Mouse (Mus musculus) hindbrain, embryonic 15.5 days (tissue): ENCODE results near the gene Gm15557. TPM values are rescaled to one million over a fixed set of nuclear protein-coding genes. Genes with fewer than 3 reads are reported as not detected.

Experiments used
- ATAC-seq: fragments of 200-750 bp; cut with Nextera tagmentation; 2 replicates; pipeline ENCODE4 v1.8.0; 2017; ENCODE audit warnings: low read depth, moderate number of reproducible peaks, moderate TSS enrichment; ENCODE audit not compliant: low FRiP score
- H3K27ac ChIP-seq: fragments of 300-500 bp; sonication (generic); replicated peaks from 2 replicates; pipeline ENCODE4 v1.5.1; 2015; ENCODE audit warnings: mild to moderate bottlenecking, inconsistent platforms
- H3K27me3 ChIP-seq: fragments of 300-500 bp; sonication (generic); 2 replicates; pipeline ENCODE4 v1.6.1; 2015; ENCODE audit warnings: control low read depth, inconsistent platforms
- H3K36me3 ChIP-seq: fragments of 300-500 bp; sonication (generic); 2 replicates; pipeline ENCODE4 v1.6.1; 2015; ENCODE audit warnings: control low read depth, inconsistent platforms
- H3K4me1 ChIP-seq: fragments of 300-500 bp; sonication (generic); replicated peaks from 2 replicates; pipeline ENCODE4 v1.6.1; 2015; ENCODE audit warnings: control low read depth, inconsistent platforms
- H3K4me2 ChIP-seq: fragments of 300-500 bp; sonication (generic); 2 replicates; pipeline ENCODE4 v1.6.1; 2015; ENCODE audit warnings: moderate library complexity, mild to moderate bottlenecking, inconsistent platforms
- H3K4me3 ChIP-seq: fragments of 300-500 bp; sonication (generic); 2 replicates; pipeline ENCODE4 v1.5.1; 2015; ENCODE audit warnings: mild to moderate bottlenecking, inconsistent platforms
- H3K9ac ChIP-seq: fragments of 300-500 bp; sonication (generic); 2 replicates; pipeline ENCODE4 v1.6.1; 2015; ENCODE audit warnings: inconsistent platforms
- H3K9me3 ChIP-seq: fragments of 300-500 bp; sonication (generic); 2 replicates; pipeline ENCODE4 v1.6.1; 2016; ENCODE audit warnings: control low read depth, inconsistent platforms
- WGBS: fragments of 180-500 bp; shearing (Covaris S2); methylation state at CpG from one replicate; pipeline ENCODE4 v1.1.7; 2015; 5-methylcytosine and 5-hydroxymethylcytosine counted together
- polyA plus RNA-seq: library from polyadenylated mRNA; unstranded; fragments of >200 nt; fragmentation: Nextera tagmentation; extraction: Ambion mirVana; gene quantifications from 2 replicates; pipeline ENCODE4 v1.2.1, GENCODE M21; 2015

The Gm15557 gene
- polyA plus RNA-seq, 1 experiment from 2014 or later, result not detected

GRCm38 (mm10) chr2:155941697-155942442 is 1.3 kb downstream of the Gm15557 start:
- WGBS, result 91% methylated on average over 40 of the region's 40 CpGs
- H3K4me2 ChIP-seq, result no peak overlapping the region
- H3K36me3 ChIP-seq, result no peaks in the 10 kb centered on the region
- no peak overlapping the region for H3K4me3 ChIP-seq
- no peak overlapping the region for H3K27ac ChIP-seq
- H3K27me3 ChIP-seq, result no peaks in the 10 kb centered on the region
- ATAC-seq, result no peak
- H3K9ac ChIP-seq, result no peak overlapping the region
- H3K4me1 ChIP-seq, result peaks cover 10% of the 10 kb centered on the region
- H3K9me3 ChIP-seq, result no peaks in the 10 kb centered on the region

GRCm38 (mm10) chr2:155943463-155943862 is 2.9 kb downstream of the Gm15557 start:
- Histone ChIP-seq H3K36me3 (no peaks in the 10 kb centered on the region), H3K9me3 (no peaks in the 10 kb centered on the region), H3K27ac (no peak overlapping the region), H3K4me3 (no peak overlapping the region), H3K4me1 (peaks cover 10% of the 10 kb centered on the region), H3K4me2 (peak overlapping the region; percentile 40), H3K9ac (0 out of 2 replicates have a peak overlapping the region, but pooled peaks have one; percentile 4), H3K27me3 (no peaks in the 10 kb centered on the region)
- no peak for ATAC-seq
- 4% methylated on average over 8 of the region's 8 CpGs for WGBS

DNA sequence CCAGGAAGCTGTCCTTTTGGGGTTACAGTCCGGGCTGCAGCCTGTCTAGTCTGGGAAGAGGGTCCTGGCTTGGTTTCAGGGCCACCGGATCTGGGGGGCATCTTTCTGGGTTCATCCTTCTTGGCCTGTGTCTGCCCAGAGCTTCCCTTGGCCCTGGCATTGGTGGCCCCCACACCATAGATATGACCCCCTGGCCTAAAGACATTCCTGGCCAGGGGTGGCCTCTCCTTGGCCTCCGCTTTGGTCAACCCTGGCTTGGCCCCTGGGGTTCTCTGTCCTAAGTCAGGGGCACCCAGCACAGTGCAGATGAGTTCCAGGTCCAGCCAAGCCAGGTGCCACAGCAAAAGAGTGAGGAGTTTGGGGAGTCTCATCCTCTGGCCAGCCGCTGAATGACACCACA is 4.2 kb downstream of the Gm15557 start:
- no peaks in the 10 kb centered on the region for H3K27me3 ChIP-seq
- peaks cover 18% of the 10 kb centered on the region for H3K4me1 ChIP-seq
- no peaks in the 10 kb centered on the region for H3K36me3 ChIP-seq
- H3K4me2 ChIP-seq, result no peak overlapping the region
- H3K9me3 ChIP-seq, result no peaks in the 10 kb centered on the region
- no peak for ATAC-seq
- no peak overlapping the region for H3K9ac ChIP-seq
- H3K4me3 ChIP-seq, result no peak overlapping the region
- WGBS, result 83% methylated on average over 4 of the region's 4 CpGs
- H3K27ac ChIP-seq, result 0 out of 2 replicates have a peak overlapping the region, but pooled peaks have one; percentile 23

- Histone ChIP-seq H3K27me3 (no peaks in the 10 kb centered on the region), H3K4me2 (no peak within 1 kb of the TSS), H3K4me1 (peaks cover 21% of the 10 kb centered on the region), H3K9me3 (no peaks in the 10 kb centered on the region), H3K27ac (0 out of 2 replicates have a peak within 1 kb of the TSS, but pooled peaks have one; percentile 23), H3K36me3 (no peaks in the 10 kb centered on the region), H3K4me3 (no peak within 1 kb of the TSS), H3K9ac (no peak within 1 kb of the TSS)
- ATAC-seq, result no peak
- 44% methylated on average over 13 of the region's 13 CpGs for whole genome bisulfite sequencing
These were observed 4.6 kb downstream of the Gm15557 start, which contains the start of gene Gdf5 for GRCm38 (mm10) chr2:155945124-155945523. Gene Gdf5 (minus strand): TSS chr2:155945367.

DNA sequence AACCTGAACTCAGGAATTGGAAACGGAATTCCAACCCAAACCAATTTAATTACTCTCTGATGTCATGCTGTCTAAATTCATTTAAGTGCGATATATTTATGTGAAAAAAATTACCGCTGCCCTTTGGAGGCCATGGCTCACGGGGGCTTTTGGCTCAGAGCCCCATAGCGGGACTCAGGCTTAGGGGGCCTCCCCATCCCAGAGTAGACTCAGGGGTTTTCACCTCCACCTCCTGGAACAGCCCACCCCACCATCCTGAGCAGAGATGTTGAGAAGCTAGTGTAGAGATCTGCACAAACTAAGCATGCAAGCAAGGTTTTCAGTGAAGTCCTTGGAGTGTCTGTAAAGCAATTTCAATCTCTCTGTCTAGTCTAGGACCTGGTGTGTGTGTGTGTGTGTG is 5.1 kb downstream of the Gm15557 start:
- no peak for ATAC-seq
- 44% methylated on average over 5 of the region's 5 CpGs for WGBS
- Histone ChIP-seq H3K27me3 (no peaks in the 10 kb centered on the region), H3K27ac (no peak overlapping the region), H3K9me3 (no peaks in the 10 kb centered on the region), H3K4me3 (no peak overlapping the region), H3K9ac (no peak overlapping the region), H3K4me1 (peaks cover 21% of the 10 kb centered on the region), H3K36me3 (no peaks in the 10 kb centered on the region), H3K4me2 (no peak overlapping the region)

GRCm38 (mm10) chr2:155946069-155946468 is 5.5 kb downstream of the Gm15557 start:
- peaks cover 21% of the 10 kb centered on the region for H3K4me1 ChIP-seq

GRCm38 (mm10) chr2:155946499-155946898 is 6.0 kb downstream of the Gm15557 start:
- no peak for ATAC-seq
- H3K9ac ChIP-seq, result no peak overlapping the region

More at GRCm38 (mm10) chr2:155946069-155946468, 5.5 kb downstream of the Gm15557 start:
- no peak for ATAC-seq
- WGBS, result 3% methylated on average over 7 of the region's 7 CpGs
- Histone ChIP-seq H3K4me3 (no peak overlapping the region), H3K36me3 (no peaks in the 10 kb centered on the region), H3K27me3 (no peaks in the 10 kb centered on the region), H3K9ac (no peak overlapping the region), H3K4me2 (no peak overlapping the region), H3K9me3 (no peaks in the 10 kb centered on the region), H3K27ac (no peak overlapping the region)

GRCm38 (mm10) chr2:155947390-155948002 is 7.0 kb downstream of the Gm15557 start:
- 64% methylated on average over 5 of the region's 5 CpGs for WGBS
- no peak for ATAC-seq
- no peaks in the 10 kb centered on the region for H3K9me3 ChIP-seq

More at GRCm38 (mm10) chr2:155946499-155946898, 6.0 kb downstream of the Gm15557 start:
- Histone ChIP-seq H3K27ac (no peak overlapping the region), H3K4me2 (no peak overlapping the region), H3K27me3 (no peaks in the 10 kb centered on the region), H3K4me3 (no peak overlapping the region), H3K9me3 (no peaks in the 10 kb centered on the region), H3K36me3 (no peaks in the 10 kb centered on the region), H3K4me1 (peaks cover 21% of the 10 kb centered on the region)
- WGBS, result 7% methylated on average over 4 of the region's 4 CpGs

GRCm38 (mm10) chr2:155949362-155949761 is 8.8 kb downstream of the Gm15557 start:
- H3K27me3 ChIP-seq, result no peaks in the 10 kb centered on the region
- no peak overlapping the region for H3K27ac ChIP-seq
- no peaks in the 10 kb centered on the region for H3K36me3 ChIP-seq
- no peak overlapping the region for H3K4me2 ChIP-seq
- ATAC-seq, result peak; percentile 52; the same call in 1 of the 2 replicates
- no peak overlapping the region for H3K9ac ChIP-seq
- no peaks in the 10 kb centered on the region for H3K9me3 ChIP-seq
- 26% methylated on average over 6 of the region's 6 CpGs for WGBS
- H3K4me1 ChIP-seq, result peaks cover 13% of the 10 kb centered on the region; the same call in 1 of the 2 replicates
- no peak overlapping the region for H3K4me3 ChIP-seq

More at GRCm38 (mm10) chr2:155947390-155948002, 7.0 kb downstream of the Gm15557 start:
- Histone ChIP-seq H3K27me3 (no peaks in the 10 kb centered on the region), H3K36me3 (no peaks in the 10 kb centered on the region), H3K4me2 (no peak overlapping the region), H3K4me3 (no peak overlapping the region), H3K4me1 (peaks cover 21% of the 10 kb centered on the region), H3K9ac (no peak overlapping the region), H3K27ac (no peak overlapping the region)

DNA sequence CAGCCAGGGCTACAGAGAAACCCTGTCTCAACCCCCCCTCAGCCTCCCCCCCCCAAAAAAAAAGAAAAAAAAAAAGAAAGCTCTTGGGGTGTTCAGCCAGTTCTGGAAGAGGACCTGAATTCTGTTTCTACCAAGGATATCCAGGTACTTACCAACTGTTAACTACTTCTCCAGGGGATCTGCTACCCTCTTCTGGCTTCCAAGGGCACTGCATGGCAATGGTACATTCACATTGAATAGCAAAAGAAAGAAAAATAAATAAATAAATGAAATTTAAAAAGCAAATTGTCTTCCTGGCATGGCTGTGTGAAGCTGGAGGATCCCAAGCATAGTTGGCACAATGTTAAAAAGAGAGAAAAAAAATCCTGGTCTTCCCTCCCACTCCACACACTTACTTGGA is 11.5 kb downstream of the Gm15557 start:
- Histone ChIP-seq H3K4me3 (no peak overlapping the region), H3K9me3 (no peaks in the 10 kb centered on the region), H3K36me3 (no peaks in the 10 kb centered on the region), H3K4me2 (no peak overlapping the region), H3K27me3 (no peaks in the 10 kb centered on the region), H3K27ac (no peak overlapping the region), H3K9ac (no peak overlapping the region), H3K4me1 (peaks cover 12% of the 10 kb centered on the region)
- ATAC-seq, result no peak

DNA sequence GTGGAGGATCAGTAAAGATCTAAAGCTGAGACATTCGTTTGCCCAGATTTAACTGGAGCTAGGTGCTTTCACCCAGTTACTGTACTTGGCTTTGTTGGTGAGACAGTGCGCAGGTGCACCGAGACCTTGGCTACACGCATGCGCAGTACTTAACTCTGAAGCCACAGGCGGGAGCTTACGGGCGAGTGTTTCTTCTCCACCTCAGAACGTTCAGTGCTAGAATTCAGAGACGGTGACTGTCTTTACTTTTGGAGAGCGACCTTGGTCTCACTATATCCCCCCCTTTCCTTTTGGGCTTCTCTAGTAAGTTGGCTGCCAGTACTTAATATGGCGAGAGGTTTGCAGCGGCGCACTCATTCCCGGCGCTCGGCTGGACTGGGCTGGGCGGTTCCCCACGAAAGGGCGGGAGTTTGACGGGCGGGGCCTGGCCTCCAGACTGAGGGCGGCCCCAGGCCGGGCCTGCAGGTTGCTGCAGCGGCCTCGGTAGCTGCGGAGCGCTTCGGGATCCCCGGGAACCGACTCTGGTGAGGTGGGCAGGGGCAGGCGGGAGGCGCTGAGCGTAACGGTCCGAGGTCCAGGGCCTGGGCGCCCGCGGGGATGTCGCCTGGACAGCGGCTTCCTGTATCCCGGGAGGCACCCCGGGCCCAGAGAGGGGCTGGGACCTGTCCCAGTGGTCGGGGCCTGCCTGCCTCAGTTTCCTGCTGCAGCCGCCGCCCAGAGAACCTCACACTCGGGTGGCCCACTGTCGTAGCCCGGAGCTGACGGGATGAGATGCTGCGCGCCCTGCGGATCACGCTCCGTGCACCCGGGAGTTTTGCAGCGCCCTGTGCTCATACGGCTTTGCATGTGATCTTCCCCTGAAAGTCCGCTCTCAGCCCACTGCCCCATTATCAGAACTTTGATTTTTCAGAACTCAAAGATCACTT is 15.9 kb downstream of the Gm15557 start, which contains the start of gene Cep250:
Cep250 (plus strand) TSS at position 325 of the 926 bp plus-strand sequence.
- ATAC-seq, result peak; percentile 97
- under 1% methylated on average over 59 of the region's 59 CpGs for WGBS

More for the DNA sequence above, 15.9 kb downstream of the Gm15557 start, which contains the start of gene Cep250:
- Histone ChIP-seq H3K36me3 (no peaks in the 10 kb centered on the region), H3K27ac (peak within 1 kb of the TSS; percentile 93), H3K9ac (peak within 1 kb of the TSS; percentile 84), H3K4me1 (peaks cover 9% of the 10 kb centered on the region), H3K4me2 (peak within 1 kb of the TSS; percentile 65), H3K9me3 (no peaks in the 10 kb centered on the region), H3K4me3 (peak within 1 kb of the TSS; percentile 76), H3K27me3 (no peaks in the 10 kb centered on the region)
